Mouse (Mus musculus) adrenal gland, adult (tissue): Measurements from ENCODE around the gene Btbd35f10.
"Not testable (repeated sequence)": the region's sequence is repeated elsewhere in the genome, so short reads cannot be mapped to it uniquely, and the experiment has no call there.

Experiments
- DNase-seq, 2 experiments: peaks; one replicate each; pipeline ENCODE4 v3.0.0; 2022 to 2023; ENCODE audit warnings: low spot score in 1 of 2; ENCODE audit not compliant: inconsistent age in 2 of 2

Gene Btbd35f10

GRCm38 (mm10) chrX:3752785-3753184 lies at the start of gene Btbd35f10:
TSS of gene Btbd35f10 (minus strand) at chrX:3752885.
- not testable (repeated sequence) for DNase-seq
